Mouse (Mus musculus): Measurements from ENCODE around the gene Fam196b.

Fam196b gene

GRCm38 (mm10) chr11:34332344-34333031, 17.9 kb downstream of the Fam196b start:
- no peak for DNase-seq (ENCODE audit: low spot score in 2 of 2)

GRCm38 (mm10) chr11:34337907-34338306, 23.3 kb downstream of the Fam196b start:
- DNase-seq (ENCODE audit: low spot score in 2 of 2) = no peak

GRCm38 (mm10) chr11:34339693-34340092, 25.1 kb downstream of the Fam196b start:
- DNase-seq (ENCODE audit: low spot score in 2 of 2) = no peak

- DNase-seq (ENCODE audit: low spot score in 2 of 2) = no peak
Observed at GRCm38 (mm10) chr11:34343742-34344307, 29.2 kb downstream of the Fam196b start.

GRCm38 (mm10) chr11:34344310-34344709, 29.7 kb downstream of the Fam196b start:
- no peak for DNase-seq (ENCODE audit: low spot score in 2 of 2)

GRCm38 (mm10) chr11:34348287-34348918, 33.8 kb downstream of the Fam196b start:
- DNase-seq (ENCODE audit: low spot score in 2 of 2) = peak; percentile 48 to 68

GRCm38 (mm10) chr11:34349453-34350056, 34.9 kb downstream of the Fam196b start:
- DNase-seq (ENCODE audit: low spot score in 2 of 2) = no peak

GRCm38 (mm10) chr11:34355406-34355805, 40.8 kb downstream of the Fam196b start:
- DNase-seq (ENCODE audit: low spot score in 2 of 2) = no peak

GRCm38 (mm10) chr11:34356109-34356508, 41.5 kb downstream of the Fam196b start:
- no peak for DNase-seq (ENCODE audit: low spot score in 2 of 2)

- no peak for DNase-seq (ENCODE audit: low spot score in 2 of 2)
Observed at GRCm38 (mm10) chr11:34372224-34372623, 57.6 kb downstream of the Fam196b start.

- DNase-seq (ENCODE audit: low spot score in 2 of 2) = no peak
Observed at GRCm38 (mm10) chr11:34375557-34375956, 60.9 kb downstream of the Fam196b start.

- no peak for DNase-seq (ENCODE audit: low spot score in 2 of 2)
Observed at GRCm38 (mm10) chr11:34377649-34378048, 63.0 kb downstream of the Fam196b start.

- DNase-seq (ENCODE audit: low spot score in 2 of 2) = no peak
Observed at GRCm38 (mm10) chr11:34383501-34383900, 68.9 kb downstream of the Fam196b start.

GRCm38 (mm10) chr11:34384178-34384577, 69.6 kb downstream of the Fam196b start:
- no peak for DNase-seq (ENCODE audit: low spot score in 2 of 2)

GRCm38 (mm10) chr11:34385001-34385688, 70.5 kb downstream of the Fam196b start:
- no peak for DNase-seq (ENCODE audit: low spot score in 2 of 2)

- no peak for DNase-seq (ENCODE audit: low spot score in 2 of 2)
Observed at GRCm38 (mm10) chr11:34389261-34390116, 74.9 kb downstream of the Fam196b start.

GRCm38 (mm10) chr11:34392105-34392504, 77.5 kb downstream of the Fam196b start:
- DNase-seq (ENCODE audit: low spot score in 2 of 2) = no peak

GRCm38 (mm10) chr11:34395802-34396201, 81.2 kb downstream of the Fam196b start:
- DNase-seq (ENCODE audit: low spot score in 2 of 2) = no peak

- no peak for DNase-seq (ENCODE audit: low spot score in 2 of 2)
Observed at GRCm38 (mm10) chr11:34397661-34398060, 83.0 kb downstream of the Fam196b start.

GRCm38 (mm10) chr11:34398555-34398954, 83.9 kb downstream of the Fam196b start:
- no peak for DNase-seq (ENCODE audit: low spot score in 2 of 2)

- peak in 1 of 2 experiments; percentile 53 for DNase-seq (ENCODE audit: low spot score in 2 of 2)
Observed at GRCm38 (mm10) chr11:34401343-34401742, 86.7 kb downstream of the Fam196b start.

Data from frontal cortex, postnatal 36 days (tissue).